Mouse (Mus musculus) kidney, adult 2 months (tissue): ENCODE measurements around the gene Pdlim1.

ENCODE experiments used
- CTCF ChIP-seq: fragments of 200-500 bp; conservative IDR thresholded peaks from 2 replicates; pipeline ENCODE4 v1.5.1; 2011; ENCODE audit warnings: low read depth, mild to moderate bottlenecking, control low read depth, low read length, moderate library complexity, mixed read lengths; ENCODE audit not compliant: insufficient read depth, insufficient read length
- POLR2A ChIP-seq: fragments of 200-500 bp; IDR thresholded peaks from one replicate; pipeline ENCODE4 v1.6.1; 2011; ENCODE audit warnings: low read depth, low read length, control low read depth

DNA sequence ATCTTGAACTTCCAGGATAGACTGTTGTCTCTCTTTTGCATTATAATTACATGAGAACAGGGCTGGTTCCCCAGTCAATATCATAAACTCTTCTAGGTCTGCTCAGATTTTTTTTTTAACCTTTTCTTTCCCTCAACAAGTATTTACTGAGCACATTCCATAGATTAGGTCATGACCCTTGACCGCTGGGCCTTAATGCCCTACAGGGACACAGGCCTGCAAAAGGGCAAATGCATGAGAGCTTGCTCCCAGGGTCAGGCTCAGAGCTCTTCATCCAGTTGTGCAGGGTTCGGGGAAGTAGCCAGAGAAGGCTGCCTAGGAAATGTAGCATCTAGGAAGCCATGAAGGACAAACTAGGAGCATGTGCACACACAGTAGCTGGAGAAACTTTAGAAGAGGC lies 35.0 kb upstream of the Pdlim1 start:
- TF ChIP-seq POLR2A (no peak), CTCF (no peak)
